Mouse (Mus musculus) liver, postnatal 0 days (tissue): ENCODE results near the gene Saysd1.

ENCODE experiments used
- CTCF ChIP-seq: sonication (generic); IDR thresholded peaks from 2 replicates; pipeline ENCODE4 v1.5.1; 2016; ENCODE audit warnings: antibody characterized with exemption, low read depth
- EP300 ChIP-seq: IDR thresholded peaks from 2 replicates; pipeline ENCODE4 v1.6.1; 2016; ENCODE audit warnings: antibody characterized with exemption, low read depth, mild to moderate bottlenecking

DNA sequence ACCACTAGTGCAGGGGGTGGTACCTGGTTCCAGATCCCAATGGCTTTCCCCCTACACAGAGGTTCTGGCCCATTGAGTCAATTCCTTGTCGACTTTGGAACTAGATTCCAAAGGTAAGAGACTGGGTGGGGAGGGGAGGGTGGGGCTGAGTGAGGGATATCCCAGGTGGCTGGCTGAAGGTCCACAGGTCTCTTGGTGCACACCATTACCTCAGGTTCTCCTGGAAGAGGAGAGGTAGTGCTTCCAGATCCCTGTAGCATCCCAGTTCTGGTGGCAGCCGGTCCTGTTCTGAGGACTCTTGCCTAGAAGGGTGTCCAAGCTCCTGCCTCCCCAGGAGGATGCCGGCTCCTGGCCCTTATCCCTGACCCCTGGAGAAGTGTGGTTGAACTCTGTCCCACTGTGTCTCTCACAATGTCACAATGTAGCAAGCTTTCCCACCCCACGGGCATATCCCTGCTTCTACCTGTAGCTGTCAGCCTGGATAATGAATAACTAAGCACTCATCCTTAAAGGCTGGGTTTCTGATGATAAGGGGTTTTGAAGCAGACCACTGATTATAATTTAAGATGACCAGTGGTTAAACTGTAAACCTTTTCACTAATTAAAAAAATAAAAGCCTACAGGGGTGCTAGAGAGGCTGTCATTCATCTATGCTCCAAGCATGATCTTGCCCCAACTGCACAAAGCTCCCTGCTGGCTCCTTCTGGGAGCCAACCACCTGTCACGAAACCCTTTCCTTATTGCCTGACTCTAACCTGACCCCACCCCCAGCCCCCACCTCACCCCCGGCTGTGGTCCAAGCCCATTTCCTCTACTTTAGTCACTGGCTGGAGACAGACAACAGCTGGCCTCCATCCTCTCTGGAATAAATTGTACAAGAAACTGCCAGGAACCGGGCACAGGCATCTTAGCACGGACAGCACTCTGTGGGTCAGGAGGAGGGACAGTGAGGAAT is 20.7 kb upstream of the Saysd1 start:
- no peak for TF ChIP-seq CTCF
- TF ChIP-seq EP300 = no peak
